Mouse (Mus musculus) spleen, postnatal 10 days (tissue): ENCODE measurements around the gene Fstl5.
"Not testable (repeated sequence)": the region's sequence is repeated elsewhere in the genome, so short reads cannot be mapped to it uniquely, and the experiment has no call there.

ENCODE experiments used
- DNase-seq, 2 experiments: peaks; one replicate each; pipeline ENCODE4 v3.0.0; 2021 to 2022; ENCODE audit warnings: low spot score in 2 of 2

Fstl5 gene

DNA sequence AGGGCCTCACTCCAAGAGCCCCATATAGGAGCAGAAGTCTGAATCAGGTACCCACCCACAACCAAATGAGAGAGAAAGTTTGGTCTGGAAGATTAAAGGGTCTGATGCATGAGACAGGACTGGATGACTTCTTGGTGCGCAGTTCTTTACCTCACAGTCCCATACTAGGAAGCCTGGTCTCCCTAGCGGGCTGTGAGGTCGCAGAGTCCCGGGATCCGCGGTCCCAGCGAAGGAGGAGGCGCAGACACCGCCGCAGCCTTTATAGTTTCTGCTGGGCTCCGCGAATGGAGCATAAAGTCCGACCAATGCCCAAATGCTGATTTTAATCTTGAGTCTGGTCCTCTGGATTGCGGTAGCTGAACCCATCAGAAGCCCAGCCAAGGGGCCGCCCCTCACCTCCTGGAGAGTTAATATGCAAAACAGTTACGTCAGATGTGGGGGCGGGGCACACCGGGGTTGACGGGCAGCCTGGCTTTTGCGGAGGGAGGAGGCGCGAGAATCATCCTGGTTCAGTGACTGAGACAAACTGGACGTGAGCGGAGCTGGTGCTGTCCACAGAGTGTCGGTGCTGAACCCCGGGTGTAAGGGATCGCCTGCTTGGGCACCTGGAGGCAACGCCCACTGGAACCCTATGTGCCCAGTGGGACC lies at the start of gene Fstl5:
Gene Fstl5, plus strand, starts transcription at position 211 of the 648 bp plus-strand sequence.
- DNase-seq = peak in 1 of 2 experiments; percentile 61

DNA sequence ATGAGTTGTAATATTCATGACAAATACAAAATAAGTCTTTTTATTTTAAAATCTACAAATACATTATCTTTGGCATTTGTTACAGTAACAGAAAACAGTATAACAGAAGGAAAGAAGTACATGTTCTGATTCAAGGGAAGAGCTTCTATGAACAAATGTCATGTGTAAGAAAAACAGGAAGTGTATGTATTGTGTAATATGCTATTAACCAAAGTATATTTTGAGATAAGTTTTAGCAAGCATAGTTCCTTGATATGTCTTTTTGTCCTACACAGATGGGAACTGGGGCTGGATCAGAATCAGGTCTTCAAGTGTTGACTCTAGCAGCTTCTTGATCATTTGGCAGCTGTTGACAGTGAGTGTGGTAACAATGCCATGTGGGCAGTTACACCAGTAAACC lies 48.5 kb upstream of the Fstl5 start:
- no peak for DNase-seq

DNA sequence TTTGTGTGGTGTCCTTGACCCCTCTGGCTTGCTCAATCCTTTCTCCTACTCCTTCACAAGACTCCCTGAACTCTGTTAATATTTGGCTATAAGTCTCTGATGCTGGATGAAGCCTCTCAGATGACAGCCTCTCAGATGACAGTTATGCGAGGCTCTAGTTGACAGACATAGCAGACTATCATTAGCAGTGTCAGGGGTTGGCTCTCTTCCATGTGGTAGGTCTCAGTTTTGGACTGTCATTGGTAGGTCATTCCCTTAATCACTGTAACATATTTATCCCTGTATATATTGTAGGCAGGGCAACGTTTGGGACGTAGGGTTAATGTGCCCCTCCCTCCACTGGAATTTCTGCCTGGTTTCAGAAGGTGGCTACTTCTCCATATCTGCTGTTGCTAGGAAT lies 22.9 kb upstream of the Fstl5 start:
- no peak for DNase-seq

DNA sequence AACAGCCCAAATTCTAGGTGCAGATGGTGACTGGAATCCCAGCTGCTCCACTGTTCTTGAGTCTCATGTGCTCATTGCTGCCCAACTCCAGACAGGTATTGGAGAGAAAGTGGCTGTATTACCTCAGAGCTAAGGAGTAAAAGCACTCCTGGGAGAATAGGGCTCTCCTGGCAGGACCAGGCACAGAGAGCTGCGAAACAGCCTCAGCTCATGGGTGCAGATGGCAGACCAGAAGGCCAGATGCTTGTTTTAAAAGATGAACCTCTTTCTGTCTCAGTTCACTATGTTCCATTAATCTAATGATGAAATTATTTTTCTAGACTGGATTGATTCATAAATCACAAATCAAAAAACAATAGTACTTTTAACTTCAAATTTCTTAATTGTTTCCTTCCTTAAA lies 12.1 kb upstream of the Fstl5 start:
- no peak for DNase-seq

DNA sequence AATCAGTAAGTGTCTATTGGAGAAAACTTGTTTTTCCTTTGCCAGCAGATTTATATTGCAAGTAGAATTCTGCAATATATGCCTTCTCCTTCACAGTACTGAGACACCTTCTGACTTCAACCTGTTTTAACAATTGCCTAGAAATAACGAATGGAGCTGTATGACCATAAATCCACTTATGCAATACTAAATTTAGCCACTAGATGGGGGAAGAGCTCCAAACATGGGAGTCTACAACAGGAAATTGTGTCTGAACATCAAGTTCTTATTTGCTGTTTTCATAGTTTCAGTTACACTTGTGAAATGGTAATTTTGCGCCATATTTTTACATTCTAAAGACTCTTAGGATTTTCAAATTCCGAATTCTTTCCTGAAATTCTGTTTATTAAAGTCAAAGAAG lies 6.2 kb upstream of the Fstl5 start:
- no peak for DNase-seq

DNA sequence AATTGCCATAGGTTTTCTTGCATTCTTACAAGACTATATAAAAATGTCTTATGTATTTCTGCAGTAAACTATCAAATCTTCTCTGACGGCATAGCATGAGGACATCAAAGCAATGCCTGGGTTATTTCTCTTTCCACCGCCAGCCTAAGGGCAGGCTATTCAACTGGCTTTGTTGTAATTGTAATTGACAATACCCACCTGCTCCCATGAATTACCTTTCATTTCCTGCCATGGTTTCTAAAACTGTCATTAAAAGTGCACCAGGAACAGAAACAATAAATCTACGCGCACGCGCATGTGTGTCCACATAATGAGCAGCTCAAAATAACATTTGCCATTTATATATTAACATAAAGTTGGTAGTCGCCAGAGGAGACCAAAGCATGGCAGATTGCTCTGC lies 1.2 kb upstream of the Fstl5 start:
- no peak for DNase-seq

DNA sequence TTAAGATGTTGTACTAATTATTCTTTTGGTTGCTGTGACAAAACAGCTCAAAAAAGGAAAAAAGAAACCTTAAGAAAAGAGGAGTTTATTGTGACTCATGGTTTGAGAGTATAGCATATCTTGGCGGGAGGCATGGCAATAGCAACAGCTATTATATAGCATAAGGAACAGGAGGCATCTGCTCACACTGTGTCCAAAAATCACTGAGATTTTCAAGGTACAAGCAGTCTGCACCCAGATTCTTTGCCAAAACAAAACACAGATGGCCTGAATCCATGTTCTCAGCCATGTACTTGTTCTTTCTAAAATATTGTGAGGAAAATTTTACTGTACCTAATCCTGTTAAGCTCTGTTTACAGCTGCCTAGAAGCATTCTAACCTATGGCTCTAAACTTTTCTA lies 66.4 kb downstream of the Fstl5 start:
- no peak for DNase-seq

DNA sequence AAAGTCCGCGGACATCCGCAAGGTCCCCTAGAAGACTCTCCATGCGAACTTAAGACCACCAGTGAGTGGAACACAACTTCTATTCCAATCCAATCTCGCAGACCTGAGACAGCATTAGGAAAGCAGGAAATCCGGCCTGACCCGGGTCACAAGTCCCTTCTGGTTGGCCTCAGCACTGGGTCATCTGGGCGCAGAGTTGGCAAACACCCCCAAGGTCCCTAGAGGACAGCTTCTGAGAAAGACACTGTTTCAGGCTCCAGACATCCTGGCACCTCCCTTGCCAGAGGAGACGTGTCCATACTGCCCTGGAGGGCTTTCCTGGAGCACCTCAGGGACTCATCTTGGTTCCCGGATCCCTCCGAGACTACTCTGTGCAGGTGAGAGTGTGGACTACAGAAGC lies 73.8 kb downstream of the Fstl5 start:
- peak in 1 of 2 experiments; percentile 10 for DNase-seq

DNA sequence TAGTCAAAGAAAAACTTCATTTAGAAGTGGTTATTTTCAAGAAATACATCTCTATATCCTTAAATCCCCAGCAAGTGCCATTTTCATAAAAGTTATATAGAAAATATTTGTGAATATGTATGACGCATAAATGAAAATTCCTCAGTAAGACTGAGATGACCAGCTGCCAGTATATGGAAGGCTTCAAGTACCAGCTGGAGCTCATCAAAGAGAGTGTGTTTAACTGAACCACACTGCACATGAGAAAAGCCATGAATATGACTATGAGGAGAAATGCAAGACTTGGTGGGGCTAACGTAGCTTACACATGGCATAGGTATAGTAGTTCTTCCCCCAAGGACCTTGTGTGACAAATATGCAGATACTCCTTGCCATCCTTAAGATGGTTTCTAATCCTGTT lies 164.8 kb downstream of the Fstl5 start:
- no peak for DNase-seq

DNA sequence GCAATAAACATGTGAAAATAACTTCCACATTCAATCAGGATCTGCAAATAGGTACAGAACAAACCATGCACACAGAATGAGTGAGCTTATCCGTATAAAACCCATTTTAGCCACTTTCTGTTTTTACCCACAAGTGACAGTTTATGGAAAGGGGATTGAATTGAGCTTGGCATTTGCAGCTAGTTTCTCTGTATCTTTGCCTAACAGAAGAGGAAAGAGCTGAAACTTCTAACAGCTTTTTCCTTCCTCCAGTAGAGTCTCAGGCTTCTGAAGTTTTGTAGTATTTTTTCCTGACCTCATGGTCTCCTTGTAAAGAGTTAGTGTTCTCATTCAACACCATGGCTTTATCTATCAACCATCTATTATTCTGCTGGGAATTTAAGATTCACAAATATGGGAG lies 177.3 kb downstream of the Fstl5 start:
- no peak for DNase-seq

DNA sequence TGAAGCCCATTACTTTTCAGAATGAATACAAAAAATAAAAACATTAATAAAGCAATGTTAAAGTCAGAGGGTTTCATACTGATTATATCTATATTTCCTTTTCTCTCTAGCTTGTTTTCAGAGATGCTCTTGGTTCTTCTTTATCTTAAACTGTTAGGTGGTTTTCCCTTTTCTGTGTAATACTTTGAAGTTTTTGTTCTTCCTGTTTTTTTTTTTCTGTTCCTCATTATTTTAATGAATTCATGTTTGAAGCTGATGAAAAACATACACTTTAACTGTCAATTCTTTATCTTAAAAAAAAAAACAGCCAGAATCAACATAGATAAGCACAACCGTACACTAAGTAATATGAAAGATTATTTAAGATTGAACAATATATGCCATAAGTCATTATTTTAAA lies 218.9 kb downstream of the Fstl5 start:
- no peak for DNase-seq

DNA sequence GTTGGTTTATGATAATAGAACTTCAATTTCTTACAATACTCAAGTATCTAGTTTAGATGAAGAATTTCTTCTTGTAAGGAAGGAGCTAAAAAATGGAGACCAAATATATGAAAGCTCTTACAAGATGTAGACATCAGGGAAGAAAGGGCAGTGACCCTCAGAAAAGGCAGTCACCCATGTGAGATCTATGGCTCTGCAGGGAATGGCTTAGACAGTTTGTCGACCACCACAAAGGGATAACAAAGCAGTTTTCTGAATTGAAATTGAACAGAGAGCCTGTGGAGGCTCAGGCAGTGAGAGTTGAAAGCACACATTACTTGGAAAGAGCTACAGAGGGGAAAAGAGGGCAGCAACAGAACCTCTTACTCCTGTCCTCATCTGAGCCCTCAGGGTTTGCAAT lies 220.3 kb downstream of the Fstl5 start:
- DNase-seq = no peak

DNA sequence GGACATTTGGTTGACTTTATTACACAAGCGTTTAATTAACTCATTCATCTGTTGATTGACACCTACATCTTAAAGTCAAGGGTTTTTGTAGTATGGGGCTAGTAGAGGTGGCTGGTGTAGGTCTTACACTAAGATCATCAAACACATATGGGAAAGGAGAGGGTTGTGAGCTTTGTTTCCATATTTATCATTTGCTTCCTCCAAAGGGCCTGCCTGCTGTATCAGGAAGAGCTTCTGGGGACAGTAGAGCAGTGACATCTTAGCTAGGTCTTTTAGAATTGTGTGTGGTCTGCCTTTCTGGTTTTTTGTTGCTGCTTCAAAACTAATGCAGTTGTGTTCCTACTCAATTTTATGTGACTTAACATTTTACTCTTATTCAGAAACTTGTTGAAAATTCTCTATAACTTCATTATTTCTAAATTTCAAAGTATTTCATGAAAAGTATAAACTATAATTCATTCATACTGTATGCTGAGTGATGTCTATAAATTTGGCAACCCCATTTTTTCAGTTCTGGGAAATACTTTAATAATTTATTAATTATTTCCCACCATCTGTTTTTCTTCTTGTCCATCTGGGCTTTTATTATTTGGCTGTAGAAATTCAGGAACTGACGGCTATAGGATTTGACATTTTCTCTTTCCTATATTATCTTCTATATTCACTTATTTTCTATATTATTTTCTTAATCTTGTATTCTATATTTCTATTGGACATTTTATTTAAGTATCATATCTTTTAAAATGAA lies 227.1 kb downstream of the Fstl5 start:
- DNase-seq = no peak

DNA sequence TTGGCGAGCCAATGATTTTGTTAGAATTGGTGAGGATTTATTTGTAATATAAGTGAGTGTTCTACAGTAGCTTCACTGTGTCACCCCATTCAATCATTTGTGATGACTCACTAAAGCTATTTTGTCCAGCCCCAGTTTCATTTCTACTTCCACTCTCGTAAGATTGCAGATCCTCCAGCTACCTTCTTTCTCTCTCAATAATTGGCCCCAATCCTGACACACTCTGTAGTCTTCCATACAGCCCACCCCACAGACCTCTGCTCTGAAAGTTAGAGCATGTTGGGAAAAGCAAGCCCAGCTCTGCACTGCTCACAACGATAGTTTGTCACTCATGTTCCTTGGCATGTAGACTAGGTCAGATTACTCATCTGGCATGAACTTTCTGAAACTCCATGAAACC lies 242.9 kb downstream of the Fstl5 start:
- no peak for DNase-seq

DNA sequence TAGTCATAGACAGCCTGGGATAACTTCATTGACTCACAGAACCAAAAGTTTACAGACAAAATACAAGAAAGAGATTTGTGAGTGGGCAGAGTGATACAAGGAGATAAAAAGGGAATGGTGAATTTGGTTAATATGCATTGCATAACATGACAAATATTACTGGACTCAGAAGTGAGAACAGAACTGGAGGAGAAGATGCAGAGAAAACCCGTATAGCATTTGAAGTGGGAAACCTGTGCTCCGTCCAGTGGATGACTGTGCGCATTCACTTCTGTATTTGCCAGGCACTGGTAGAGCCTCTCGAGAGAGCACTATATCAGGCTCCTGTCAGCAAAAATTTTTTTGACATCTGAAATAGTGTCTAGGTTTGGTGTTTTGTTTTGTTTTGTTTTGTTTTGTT lies 245.5 kb downstream of the Fstl5 start:
- DNase-seq = no peak

DNA sequence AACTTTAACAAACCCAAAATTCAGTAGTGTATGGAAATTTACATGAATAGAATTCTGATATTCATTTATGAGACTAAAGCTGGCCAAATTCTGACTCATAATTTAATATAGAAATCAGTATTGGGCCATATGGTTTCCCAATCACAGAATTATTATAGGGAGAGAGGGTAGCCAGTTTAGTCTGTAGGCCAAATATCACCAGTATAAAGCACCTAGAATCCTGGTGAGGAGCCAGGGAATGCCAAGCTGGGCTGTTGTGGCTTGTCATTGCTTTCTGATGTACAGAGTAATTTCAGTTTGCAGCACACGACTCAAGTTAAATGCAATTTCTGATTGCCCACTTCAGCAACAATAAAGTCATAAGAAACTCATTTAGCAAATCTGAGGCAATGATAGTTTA lies 248.4 kb downstream of the Fstl5 start:
- no peak for DNase-seq

DNA sequence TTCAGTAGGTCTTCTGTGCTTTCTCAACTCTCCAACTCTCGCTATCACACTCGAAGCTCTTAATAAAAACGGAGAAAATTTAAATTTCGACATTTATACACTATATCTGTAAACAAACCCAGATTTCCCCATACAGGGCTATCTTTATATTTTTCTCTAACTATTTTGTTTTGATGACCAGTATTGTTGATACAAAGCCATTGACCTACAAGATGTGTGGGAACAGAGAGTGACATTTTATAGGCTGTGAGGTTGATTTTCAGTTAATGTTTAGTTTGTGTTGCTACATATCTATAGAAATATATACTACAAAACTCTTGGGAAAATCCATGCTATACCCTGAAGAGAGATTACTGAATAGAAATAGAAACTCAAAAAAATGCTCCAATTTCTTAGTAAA lies 262.9 kb downstream of the Fstl5 start:
- DNase-seq = no peak

DNA sequence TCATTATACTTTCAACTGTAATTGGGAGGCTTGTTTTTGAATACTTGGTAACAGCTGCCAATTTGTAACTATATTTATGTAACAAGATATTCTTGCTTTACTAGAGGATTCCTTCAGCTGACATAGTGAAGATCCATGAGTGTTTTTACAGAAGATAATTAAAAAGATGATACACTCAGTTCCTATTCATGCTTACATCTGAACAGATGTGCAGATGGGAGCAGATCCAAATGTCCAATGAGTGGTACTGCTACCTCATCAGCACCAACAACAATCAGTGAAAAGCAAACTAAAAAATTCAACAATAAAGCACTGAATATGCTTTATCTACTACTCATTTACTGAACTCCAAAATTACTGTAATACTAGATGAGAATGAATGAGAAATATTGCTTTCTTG lies 292.9 kb downstream of the Fstl5 start:
- no peak for DNase-seq

DNA sequence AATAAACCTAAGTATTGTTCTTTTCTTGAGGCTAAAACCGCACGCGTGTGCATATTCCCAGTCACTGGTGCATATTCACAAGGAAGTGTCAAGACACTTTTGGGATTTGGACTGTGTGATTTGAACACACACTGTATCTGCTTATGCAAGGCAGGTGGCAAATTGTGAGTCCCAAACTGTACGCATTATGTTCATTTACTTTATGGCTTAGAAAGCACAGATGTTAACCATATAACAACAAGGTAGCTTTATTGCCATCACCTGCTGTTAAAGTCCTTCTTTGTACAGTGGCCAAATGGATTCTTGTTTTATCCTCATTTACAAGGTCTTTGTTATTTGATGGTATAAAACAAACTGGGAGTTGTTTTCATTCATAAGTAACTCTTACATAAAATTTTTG lies 295.8 kb downstream of the Fstl5 start:
- DNase-seq = no peak

DNA sequence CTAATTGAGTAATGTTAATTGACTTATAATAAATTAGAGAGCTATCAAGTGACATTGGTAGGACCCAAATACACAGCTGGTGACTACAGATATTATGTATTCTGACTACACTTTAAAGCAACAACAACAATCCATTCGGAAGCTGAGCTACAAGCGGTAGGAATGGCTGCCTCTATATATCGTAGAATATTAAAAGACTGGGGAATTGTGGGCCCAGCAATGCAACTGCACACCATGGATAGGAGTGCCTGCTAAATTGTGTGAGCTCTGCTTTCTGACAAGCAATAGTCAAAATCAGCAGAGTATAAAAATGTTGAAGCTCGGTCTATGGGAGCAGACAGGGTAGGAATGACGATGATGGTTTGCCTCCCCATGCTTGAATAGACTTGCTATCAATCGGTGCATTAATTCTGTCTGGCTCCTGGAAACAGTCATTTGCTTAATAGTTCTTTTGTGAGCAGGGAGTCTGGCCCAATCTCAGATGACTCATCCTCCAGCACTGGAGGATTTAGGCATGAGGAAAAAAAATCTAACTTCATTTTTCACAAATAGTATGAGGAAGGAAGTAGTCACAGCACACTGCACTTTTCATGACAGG lies 354.8 kb downstream of the Fstl5 start:
- DNase-seq = no peak

DNA sequence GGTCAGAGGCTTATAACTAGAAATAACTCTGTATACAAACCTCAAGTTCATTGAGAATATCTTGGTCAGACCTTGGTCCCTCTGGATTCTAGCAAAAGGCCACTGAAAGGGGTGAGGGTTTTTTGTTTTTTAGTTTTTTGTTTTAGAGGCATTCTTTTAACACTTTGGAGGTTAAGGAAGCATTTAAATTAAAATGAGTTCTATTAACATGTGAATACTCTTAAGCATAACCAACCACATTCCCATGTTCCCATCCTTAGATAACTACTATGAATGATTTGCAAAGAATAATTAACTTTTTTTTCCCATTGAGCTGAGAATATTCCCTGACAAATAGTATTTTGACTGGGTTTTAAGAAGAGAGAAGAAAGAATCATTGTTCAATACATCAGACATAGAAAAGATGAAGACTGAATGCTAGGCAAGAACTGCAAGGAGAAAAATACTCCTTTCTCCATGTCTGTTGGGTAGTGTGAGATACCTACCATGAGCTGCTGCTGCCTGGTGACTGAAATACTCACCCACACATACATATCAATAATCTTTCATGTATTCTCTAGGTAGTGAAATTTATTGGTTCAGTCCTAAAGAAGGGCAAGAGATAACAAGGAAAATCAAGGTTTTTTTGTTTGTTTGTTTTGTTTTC lies 393.3 kb downstream of the Fstl5 start:
- DNase-seq = no peak

DNA sequence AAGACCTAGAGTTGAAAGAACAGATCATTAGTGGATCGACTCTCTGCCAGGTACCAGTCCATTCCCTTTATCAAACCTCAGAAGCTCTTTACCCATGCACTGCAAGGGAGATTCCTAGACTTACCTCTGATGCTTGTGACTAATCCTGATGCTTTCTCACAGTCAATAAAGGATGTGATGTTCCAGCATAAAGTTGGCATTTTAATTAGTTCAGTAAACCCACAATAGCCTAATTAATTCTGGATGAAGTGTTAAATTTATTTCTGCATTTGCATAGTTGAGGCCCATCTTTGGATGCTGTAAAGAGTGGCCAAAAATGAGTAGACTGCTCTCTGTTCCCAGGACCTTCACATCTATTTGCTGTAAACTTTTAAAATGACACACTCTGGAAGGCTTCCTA lies 394.1 kb downstream of the Fstl5 start:
- no peak for DNase-seq

DNA sequence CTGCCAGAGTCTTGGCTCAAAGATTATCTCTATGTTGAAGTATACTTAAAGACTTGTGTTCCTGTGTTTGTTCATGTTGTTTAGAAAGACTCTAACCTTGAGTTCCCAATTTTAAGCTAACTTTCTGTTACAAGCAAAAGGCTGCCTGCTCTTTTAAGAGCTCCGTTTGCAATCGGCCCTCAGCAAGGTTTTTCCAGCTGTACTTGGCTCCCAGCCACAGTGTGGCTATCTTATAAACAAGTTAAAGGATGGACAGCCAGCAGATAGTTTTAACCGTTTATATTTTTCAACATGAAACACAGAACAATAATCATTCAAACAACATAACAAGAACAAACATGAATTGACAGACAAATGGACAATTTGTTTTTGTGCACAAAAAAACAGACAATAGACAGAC lies 433.8 kb downstream of the Fstl5 start:
- DNase-seq = not testable (repeated sequence)
